Mouse (Mus musculus): ENCODE results near the gene Gm29776. TPM values are rescaled to one million over a fixed set of nuclear protein-coding genes. Genes with fewer than 3 reads are reported as not detected.

Gm29776 gene
- polyA plus RNA-seq, 1 experiment from 2014 or later, result 0.14 TPM

GRCm38 (mm10) chr14:54676290-54676689, 22.3 kb downstream of the Gm29776 start:
- H3K4me2 ChIP-seq (ENCODE audit: low read length), result no peak overlapping the region
- DNase-seq (ENCODE audit: low spot score) (no peak), ATAC-seq (no peak)
- WGBS, result 89% methylated on average over 5 of the region's 5 CpGs
- no peak overlapping the region for H3K9ac ChIP-seq (ENCODE audit: low read length)
- H3K4me1 ChIP-seq (ENCODE audit: control insufficient read depth, insufficient read depth, low read length), result no peaks in the 10 kb centered on the region
- no peaks in the 10 kb centered on the region for H3K9me3 ChIP-seq (replicated peaks; ENCODE audit: control insufficient read depth, low read length)
- H3K27ac ChIP-seq (ENCODE audit: low read depth, low read length), result no peak overlapping the region
- H3K36me3 ChIP-seq (ENCODE audit: control insufficient read depth, insufficient read depth, low read length), result peaks cover 75% of the 10 kb centered on the region
- H3K27me3 ChIP-seq (replicated peaks; ENCODE audit: control insufficient read depth, insufficient read depth, low read length), result no peaks in the 10 kb centered on the region
- no peak overlapping the region for H3K4me3 ChIP-seq (ENCODE audit: low read depth, low read length)

- no peak overlapping the region for H3K4me2 ChIP-seq (ENCODE audit: low read length)
- ATAC-seq (no peak), DNase-seq (ENCODE audit: low spot score) (no peak)
- no peak overlapping the region for H3K4me3 ChIP-seq (ENCODE audit: low read depth, low read length)
- 83% methylated on average over 2 of the region's 2 CpGs for WGBS
- H3K9me3 ChIP-seq (replicated peaks; ENCODE audit: control insufficient read depth, low read length), result no peaks in the 10 kb centered on the region
- no peak overlapping the region for H3K9ac ChIP-seq (ENCODE audit: low read length)
- peaks cover 80% of the 10 kb centered on the region for H3K36me3 ChIP-seq (ENCODE audit: control insufficient read depth, insufficient read depth, low read length)
- no peaks in the 10 kb centered on the region for H3K27me3 ChIP-seq (replicated peaks; ENCODE audit: control insufficient read depth, insufficient read depth, low read length)
- H3K27ac ChIP-seq (ENCODE audit: low read depth, low read length), result no peak overlapping the region
- no peaks in the 10 kb centered on the region for H3K4me1 ChIP-seq (ENCODE audit: control insufficient read depth, insufficient read depth, low read length)
These were observed 24.3 kb downstream of the Gm29776 start for GRCm38 (mm10) chr14:54674317-54674716.

GRCm38 (mm10) chr14:54669381-54669780, 29.3 kb downstream of the Gm29776 start:
- H3K27ac ChIP-seq (ENCODE audit: low read depth, low read length), result no peak overlapping the region
- H3K36me3 ChIP-seq (ENCODE audit: control insufficient read depth, insufficient read depth, low read length), result peaks cover 78% of the 10 kb centered on the region
- no peak overlapping the region for H3K4me2 ChIP-seq (ENCODE audit: low read length)
- no peaks in the 10 kb centered on the region for H3K27me3 ChIP-seq (replicated peaks; ENCODE audit: control insufficient read depth, insufficient read depth, low read length)
- no peak overlapping the region for H3K4me3 ChIP-seq (ENCODE audit: low read depth, low read length)
- peak; percentile 41 for DNase-seq (ENCODE audit: low spot score)
- H3K9ac ChIP-seq (ENCODE audit: low read length), result no peak overlapping the region
- no peaks in the 10 kb centered on the region for H3K4me1 ChIP-seq (ENCODE audit: control insufficient read depth, insufficient read depth, low read length)
- H3K9me3 ChIP-seq (replicated peaks; ENCODE audit: control insufficient read depth, low read length), result no peaks in the 10 kb centered on the region
- 80% methylated on average over 4 of the region's 4 CpGs for WGBS
- ATAC-seq, result no peak

GRCm38 (mm10) chr14:54664477-54665222, 34.0 kb downstream of the Gm29776 start:
- DNase-seq (ENCODE audit: low spot score) (no peak), ATAC-seq (no peak)
- Histone ChIP-seq H3K27me3 (replicated peaks; ENCODE audit: control insufficient read depth, insufficient read depth, low read length) (no peaks in the 10 kb centered on the region), H3K4me3 (ENCODE audit: low read depth, low read length) (no peak overlapping the region), H3K4me1 (ENCODE audit: control insufficient read depth, insufficient read depth, low read length) (no peaks in the 10 kb centered on the region), H3K36me3 (ENCODE audit: control insufficient read depth, insufficient read depth, low read length) (peaks cover 89% of the 10 kb centered on the region), H3K4me2 (ENCODE audit: low read length) (no peak overlapping the region), H3K27ac (ENCODE audit: low read depth, low read length) (no peak overlapping the region), H3K9me3 (replicated peaks; ENCODE audit: control insufficient read depth, low read length) (no peaks in the 10 kb centered on the region), H3K9ac (ENCODE audit: low read length) (no peak overlapping the region)
- 92% methylated on average over 10 of the region's 10 CpGs for WGBS

GRCm38 (mm10) chr14:54660009-54660408, 38.6 kb downstream of the Gm29776 start:
- Histone ChIP-seq H3K9me3 (replicated peaks; ENCODE audit: control insufficient read depth, low read length) (no peaks in the 10 kb centered on the region), H3K27ac (ENCODE audit: low read depth, low read length) (no peak overlapping the region), H3K4me1 (ENCODE audit: control insufficient read depth, insufficient read depth, low read length) (no peaks in the 10 kb centered on the region), H3K4me3 (ENCODE audit: low read depth, low read length) (no peak overlapping the region), H3K36me3 (ENCODE audit: control insufficient read depth, insufficient read depth, low read length) (peaks cover 99% of the 10 kb centered on the region), H3K27me3 (replicated peaks; ENCODE audit: control insufficient read depth, insufficient read depth, low read length) (no peaks in the 10 kb centered on the region), H3K9ac (ENCODE audit: low read length) (no peak overlapping the region), H3K4me2 (ENCODE audit: low read length) (no peak overlapping the region)
- no peak for DNase-seq (ENCODE audit: low spot score)
- no peak for ATAC-seq
- WGBS, result 89% methylated on average over 2 of the region's 2 CpGs

GRCm38 (mm10) chr14:54653496-54653895, 45.1 kb downstream of the Gm29776 start:
- peak; percentile 89 for ATAC-seq
- peaks cover 64% of the 10 kb centered on the region for H3K36me3 ChIP-seq (ENCODE audit: control insufficient read depth, insufficient read depth, low read length)
- 1% methylated on average over 12 of the region's 12 CpGs for WGBS
- peak overlapping the region; percentile 91 for H3K9ac ChIP-seq (ENCODE audit: low read length)
- peak overlapping the region; percentile 74 for H3K4me3 ChIP-seq (ENCODE audit: low read depth, low read length)
- peak overlapping the region; percentile 84 for H3K27ac ChIP-seq (ENCODE audit: low read depth, low read length)
- peak; percentile 92 for DNase-seq (ENCODE audit: low spot score)
- no peaks in the 10 kb centered on the region for H3K9me3 ChIP-seq (replicated peaks; ENCODE audit: control insufficient read depth, low read length)
- peaks cover 22% of the 10 kb centered on the region for H3K4me1 ChIP-seq (ENCODE audit: control insufficient read depth, insufficient read depth, low read length)
- peak overlapping the region; percentile 88 for H3K4me2 ChIP-seq (ENCODE audit: low read length)
- no peaks in the 10 kb centered on the region for H3K27me3 ChIP-seq (replicated peaks; ENCODE audit: control insufficient read depth, insufficient read depth, low read length)

- Histone ChIP-seq H3K36me3 (ENCODE audit: control insufficient read depth, insufficient read depth, low read length) (peaks cover 64% of the 10 kb centered on the region), H3K4me3 (ENCODE audit: low read depth, low read length) (peak overlapping the region; percentile 74), H3K27ac (ENCODE audit: low read depth, low read length) (peak overlapping the region; percentile 84), H3K4me1 (ENCODE audit: control insufficient read depth, insufficient read depth, low read length) (peaks cover 23% of the 10 kb centered on the region), H3K9ac (ENCODE audit: low read length) (peak overlapping the region; percentile 91), H3K27me3 (replicated peaks; ENCODE audit: control insufficient read depth, insufficient read depth, low read length) (no peaks in the 10 kb centered on the region), H3K4me2 (ENCODE audit: low read length) (peak overlapping the region; percentile 88), H3K9me3 (replicated peaks; ENCODE audit: control insufficient read depth, low read length) (no peaks in the 10 kb centered on the region)
- WGBS, result 2% methylated on average over 7 of the region's 7 CpGs
- ATAC-seq (peak; percentile 37), DNase-seq (ENCODE audit: low spot score) (peak; percentile 25)
These were observed 45.8 kb downstream of the Gm29776 start for GRCm38 (mm10) chr14:54652787-54653186.

- DNase-seq (ENCODE audit: low spot score) (no peak), ATAC-seq (peak; percentile 1; the same call in 1 of the 2 replicates)
- Histone ChIP-seq H3K4me1 (ENCODE audit: control insufficient read depth, insufficient read depth, low read length) (peaks cover 23% of the 10 kb centered on the region), H3K36me3 (ENCODE audit: control insufficient read depth, insufficient read depth, low read length) (peaks cover 66% of the 10 kb centered on the region), H3K27ac (ENCODE audit: low read depth, low read length) (no peak overlapping the region), H3K9ac (ENCODE audit: low read length) (peak overlapping the region; percentile 29; the same call in 1 of the 2 replicates), H3K4me3 (ENCODE audit: low read depth, low read length) (no peak overlapping the region), H3K27me3 (replicated peaks; ENCODE audit: control insufficient read depth, insufficient read depth, low read length) (no peaks in the 10 kb centered on the region), H3K9me3 (replicated peaks; ENCODE audit: control insufficient read depth, low read length) (no peaks in the 10 kb centered on the region), H3K4me2 (ENCODE audit: low read length) (peak overlapping the region; percentile 88)
- WGBS, result 65% methylated on average over 4 of the region's 4 CpGs
These were observed 47.1 kb downstream of the Gm29776 start for GRCm38 (mm10) chr14:54651556-54651955.
